Mouse (Mus musculus): ENCODE data around the gene Plod1. TPM values are rescaled to one million over a fixed set of nuclear protein-coding genes. Genes with fewer than 3 reads are reported as not detected.
A peak's percentile ranks its signal among the peaks of the same experiment; 100 is the strongest.

Gene Plod1
- 10 to 100 TPM; 21.7 to 25.2 TPM for total RNA-seq (2021)

- DNase-seq (ENCODE audit: extremely low spot score in 1 of 2, low spot score in 1 of 2), result peak; percentile 67 to 68
Measured at GRCm38 (mm10) chr4:147936331-147936954, at the start of gene Plod1. Gene Plod1, minus strand, starts transcription at chr4:147936767.

DNA sequence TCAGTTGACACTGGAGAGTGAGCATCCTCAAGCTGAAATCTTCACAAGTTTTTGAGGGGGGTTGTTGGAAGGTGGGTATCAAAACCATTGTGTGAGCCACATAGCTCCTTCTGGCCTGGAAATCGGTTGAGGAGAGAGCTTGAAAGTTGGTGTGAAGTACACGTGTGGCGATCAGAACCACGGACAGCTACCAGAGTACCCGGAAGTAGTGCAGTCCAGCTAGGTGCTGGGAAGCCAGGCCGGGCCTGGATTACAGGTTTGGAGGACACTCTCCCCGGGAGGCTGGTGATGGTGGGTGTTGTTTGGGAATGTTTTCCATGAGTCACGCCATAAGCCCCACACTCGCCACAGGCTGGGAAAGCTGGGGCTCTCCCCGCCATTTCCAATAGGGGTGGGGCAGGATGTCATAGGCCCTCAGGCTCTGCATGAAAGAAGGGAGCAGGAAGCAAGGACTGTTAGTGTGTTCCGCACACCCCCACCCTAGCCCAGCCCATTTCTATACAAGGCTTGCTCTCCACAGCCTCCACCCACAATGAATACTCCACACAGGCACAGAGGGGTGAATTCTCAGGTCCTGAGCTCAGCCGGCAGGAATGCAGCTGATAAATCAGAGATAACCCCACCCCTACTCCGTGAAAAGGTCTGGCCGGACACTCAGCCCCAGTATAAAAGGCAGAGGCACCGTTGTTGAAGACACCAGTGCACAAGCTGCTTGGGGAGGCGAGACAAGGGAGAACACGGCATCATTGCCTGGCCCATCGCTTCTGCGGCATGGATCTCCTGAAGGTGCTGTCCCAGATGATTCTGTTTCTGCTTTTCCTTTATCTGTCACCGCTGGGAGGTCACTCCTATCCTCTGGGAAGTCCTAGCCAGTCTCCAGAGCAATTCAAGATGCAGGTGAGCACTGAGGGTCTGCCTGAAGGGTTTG, 48.9 kb upstream of the Plod1 start, which contains the start of gene Nppb:
TSS of gene Nppb (plus strand) at position 584 of the 928 bp plus-strand sequence.
- no peak for DNase-seq (ENCODE audit: extremely low spot score in 1 of 2, low spot score in 1 of 2)

DNA sequence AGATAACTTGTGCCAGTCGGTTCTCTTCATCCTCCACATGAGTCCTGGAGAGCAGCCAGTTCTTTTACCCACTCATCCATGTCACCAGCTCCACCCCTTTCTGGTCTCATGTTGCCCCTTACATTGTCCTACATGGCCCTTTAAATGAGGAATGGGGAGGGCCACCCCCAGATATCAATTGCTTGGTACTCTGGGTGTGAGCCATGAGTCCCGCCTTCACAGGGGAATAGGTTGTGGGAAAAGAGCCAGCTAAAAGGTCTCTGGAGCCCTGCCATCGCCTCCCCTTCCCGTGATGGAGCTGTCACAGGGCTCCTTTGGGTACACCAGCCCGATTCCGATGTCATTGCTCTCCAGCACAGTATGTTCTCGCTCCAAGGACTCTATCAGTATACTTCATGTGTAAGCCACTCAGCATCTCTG, 42.9 kb upstream of the Plod1 start:
- no peak for DNase-seq (ENCODE audit: extremely low spot score in 1 of 2, low spot score in 1 of 2)

DNA sequence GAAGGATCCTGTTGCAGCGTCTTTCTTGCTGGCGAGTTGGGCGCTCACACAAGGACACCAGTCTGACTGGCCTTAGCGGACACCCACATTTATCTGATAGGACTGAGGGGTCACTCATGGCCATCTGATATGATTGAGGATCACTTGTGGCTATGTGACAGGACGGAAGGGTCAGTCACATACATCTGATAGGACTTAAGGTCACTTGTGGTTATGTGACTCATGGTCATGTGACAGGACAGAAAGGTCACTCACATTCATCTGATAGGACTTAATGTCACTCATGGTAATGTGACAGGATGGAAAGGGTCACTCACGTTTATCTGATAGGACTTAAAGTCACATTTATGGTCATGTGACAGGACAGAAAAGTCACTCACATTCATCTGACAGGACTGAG, 41.8 kb upstream of the Plod1 start:
- DNase-seq (ENCODE audit: extremely low spot score in 1 of 2, low spot score in 1 of 2), result no peak

DNA sequence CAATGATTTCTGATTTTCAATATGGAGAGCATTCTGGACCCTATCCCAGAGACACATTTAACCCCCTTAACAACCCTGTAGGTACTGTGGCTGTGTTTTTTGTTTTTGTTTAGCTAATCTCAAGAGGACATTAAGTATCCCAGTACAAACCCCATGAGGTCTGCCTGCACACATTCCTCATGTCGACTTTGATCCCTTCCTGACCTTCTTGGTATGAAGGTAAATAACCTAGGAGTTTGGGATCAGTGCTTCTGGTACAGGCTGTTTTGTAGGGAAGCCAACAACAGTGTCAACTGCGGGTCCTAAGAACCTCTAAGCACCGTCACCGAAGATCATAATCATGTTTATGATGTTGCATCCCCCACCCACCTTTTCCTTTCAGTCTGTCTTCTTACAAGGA, 41.2 kb upstream of the Plod1 start:
- DNase-seq (ENCODE audit: extremely low spot score in 1 of 2, low spot score in 1 of 2), result no peak

GRCm38 (mm10) chr4:147976237-147976636, 39.7 kb upstream of the Plod1 start:
- DNase-seq (ENCODE audit: extremely low spot score in 1 of 2, low spot score in 1 of 2), result no peak

DNA sequence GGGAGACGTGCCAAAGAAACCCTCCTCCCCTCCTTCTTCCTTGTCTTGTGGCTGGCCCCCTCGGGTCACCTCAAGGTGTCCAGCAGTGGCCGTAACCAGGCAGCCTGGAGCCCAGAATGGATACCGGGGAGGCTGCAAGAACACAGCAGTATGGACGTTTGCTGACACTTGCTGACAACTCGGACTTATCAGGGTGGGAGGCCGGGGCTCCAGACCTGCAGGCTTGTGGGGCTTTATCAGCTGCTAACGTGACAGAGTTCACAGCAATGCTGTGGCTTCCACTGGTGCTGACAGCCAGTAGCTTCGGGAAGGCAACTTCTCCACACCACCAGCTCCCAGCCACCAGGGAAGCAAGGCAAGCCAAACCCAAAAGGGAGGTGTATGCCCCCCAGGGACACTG, 32.8 kb upstream of the Plod1 start:
- DNase-seq (ENCODE audit: extremely low spot score in 1 of 2, low spot score in 1 of 2), result no peak

DNA sequence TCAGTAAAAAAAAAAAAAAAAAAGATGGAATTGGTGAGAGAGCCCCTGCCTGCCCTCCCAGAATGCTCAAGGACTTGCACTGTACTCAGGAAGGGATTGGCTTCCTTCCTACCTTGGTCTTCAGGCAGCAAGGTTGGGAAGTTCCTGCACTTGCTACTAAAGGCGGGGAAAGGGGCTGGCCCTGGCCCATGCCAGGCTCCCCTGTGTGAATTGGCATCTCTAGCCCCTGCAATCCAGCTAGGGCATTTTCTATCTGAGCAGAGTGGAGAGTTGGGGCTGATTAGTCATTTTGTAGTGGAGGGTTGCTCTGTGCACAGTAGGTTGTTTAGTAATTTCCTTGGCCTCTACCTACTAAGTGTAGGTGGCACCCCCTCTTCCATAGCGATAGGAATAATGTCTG, 32.2 kb upstream of the Plod1 start:
- DNase-seq (ENCODE audit: extremely low spot score in 1 of 2, low spot score in 1 of 2), result no peak

DNA sequence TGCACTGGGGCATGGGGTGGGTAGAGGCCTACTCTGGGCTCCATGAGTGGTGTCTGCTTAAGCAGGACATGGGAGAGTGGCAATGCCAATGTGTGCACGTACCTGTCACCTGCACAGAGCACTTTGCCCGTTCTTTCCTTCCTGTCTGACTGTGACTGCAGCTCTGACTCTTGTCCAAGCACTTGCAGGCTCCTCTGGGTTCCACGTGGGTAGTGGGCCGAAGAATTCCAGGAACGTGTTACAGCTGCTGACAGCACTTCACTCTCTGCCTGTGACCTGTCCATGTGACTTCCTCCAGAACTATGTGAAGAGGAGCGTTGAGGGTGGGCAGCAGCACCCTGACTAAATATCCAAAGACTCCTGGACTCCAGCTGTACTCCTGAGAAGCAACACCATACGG, 29.1 kb upstream of the Plod1 start:
- no peak for DNase-seq (ENCODE audit: extremely low spot score in 1 of 2, low spot score in 1 of 2)

- no peak for DNase-seq (ENCODE audit: extremely low spot score in 1 of 2, low spot score in 1 of 2)
Measured at GRCm38 (mm10) chr4:147963623-147964022, 27.1 kb upstream of the Plod1 start.

GRCm38 (mm10) chr4:147962781-147963180, 26.2 kb upstream of the Plod1 start:
- no peak for DNase-seq (ENCODE audit: extremely low spot score in 1 of 2, low spot score in 1 of 2)

GRCm38 (mm10) chr4:147959881-147960831, 23.6 kb upstream of the Plod1 start:
- peak in 1 of 2 experiments; percentile 69 for DNase-seq (ENCODE audit: extremely low spot score in 1 of 2, low spot score in 1 of 2)

DNA sequence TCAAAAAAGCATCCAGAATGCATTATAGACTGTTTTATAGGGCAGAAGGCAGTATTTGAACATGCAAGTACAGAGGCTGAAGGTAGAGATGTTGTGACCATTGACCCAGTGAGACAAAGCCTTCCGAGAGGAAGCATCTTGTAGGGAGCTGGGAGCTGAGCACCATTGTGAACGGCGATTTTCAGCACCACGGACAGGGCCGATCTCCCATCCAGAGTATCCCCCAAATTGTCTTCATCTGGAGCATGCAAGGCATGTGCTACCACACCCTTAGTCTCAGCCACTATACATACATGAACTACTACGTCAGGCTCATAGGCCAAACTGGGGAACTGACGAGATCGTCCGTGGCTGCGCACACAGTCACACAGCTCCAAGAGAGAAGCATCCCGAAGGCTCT, 20.6 kb upstream of the Plod1 start:
- DNase-seq (ENCODE audit: extremely low spot score in 1 of 2, low spot score in 1 of 2), result no peak

- DNase-seq (ENCODE audit: extremely low spot score in 1 of 2, low spot score in 1 of 2), result peak in 1 of 2 experiments; percentile 47
Measured at GRCm38 (mm10) chr4:147953590-147953989, 17.0 kb upstream of the Plod1 start.

- no peak for DNase-seq (ENCODE audit: extremely low spot score in 1 of 2, low spot score in 1 of 2)
Measured at GRCm38 (mm10) chr4:147947511-147947910, 10.9 kb upstream of the Plod1 start.

DNA sequence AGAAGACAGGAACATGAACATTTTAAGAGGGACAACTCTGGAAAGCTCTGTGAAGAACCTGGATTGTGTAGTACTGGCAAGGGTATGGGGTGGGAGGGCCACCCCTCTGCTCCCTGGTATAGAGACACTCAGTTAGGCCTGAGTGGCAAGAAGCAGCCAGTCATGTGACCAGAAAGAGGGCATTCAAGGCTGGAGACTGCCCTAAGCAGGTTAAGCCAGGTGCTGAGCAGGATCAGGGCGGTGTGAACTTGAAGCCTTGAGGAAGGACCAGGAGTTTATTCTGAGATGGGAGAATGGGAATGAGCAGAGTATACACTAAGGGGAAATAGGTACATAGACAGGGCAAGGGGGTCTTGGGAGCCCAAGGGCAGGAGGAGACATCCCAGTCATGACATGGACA, 6.4 kb upstream of the Plod1 start:
- no peak for DNase-seq (ENCODE audit: extremely low spot score in 1 of 2, low spot score in 1 of 2)

GRCm38 (mm10) chr4:147941045-147942020, 4.8 kb upstream of the Plod1 start:
- no peak for DNase-seq (ENCODE audit: extremely low spot score in 1 of 2, low spot score in 1 of 2)

- DNase-seq (ENCODE audit: extremely low spot score in 1 of 2, low spot score in 1 of 2), result peak; percentile 76 to 81
Measured at GRCm38 (mm10) chr4:147940576-147941044, 4.0 kb upstream of the Plod1 start, which contains the start of gene 2510039O18Rik. Gene 2510039O18Rik, plus strand, starts transcription at chr4:147940895.

GRCm38 (mm10) chr4:147940111-147940510, 3.5 kb upstream of the Plod1 start:
- DNase-seq (ENCODE audit: extremely low spot score in 1 of 2, low spot score in 1 of 2), result no peak

Data from layer of hippocampus, postnatal 25 days (tissue).